Mouse (Mus musculus): ENCODE measurements around the gene Apoc2. TPM values are rescaled to one million over a fixed set of nuclear protein-coding genes. Genes with fewer than 3 reads are reported as not detected.

Gene Apoc2
- polyA plus RNA-seq, 1 experiment from 2014 or later: 2.4 TPM

DNA sequence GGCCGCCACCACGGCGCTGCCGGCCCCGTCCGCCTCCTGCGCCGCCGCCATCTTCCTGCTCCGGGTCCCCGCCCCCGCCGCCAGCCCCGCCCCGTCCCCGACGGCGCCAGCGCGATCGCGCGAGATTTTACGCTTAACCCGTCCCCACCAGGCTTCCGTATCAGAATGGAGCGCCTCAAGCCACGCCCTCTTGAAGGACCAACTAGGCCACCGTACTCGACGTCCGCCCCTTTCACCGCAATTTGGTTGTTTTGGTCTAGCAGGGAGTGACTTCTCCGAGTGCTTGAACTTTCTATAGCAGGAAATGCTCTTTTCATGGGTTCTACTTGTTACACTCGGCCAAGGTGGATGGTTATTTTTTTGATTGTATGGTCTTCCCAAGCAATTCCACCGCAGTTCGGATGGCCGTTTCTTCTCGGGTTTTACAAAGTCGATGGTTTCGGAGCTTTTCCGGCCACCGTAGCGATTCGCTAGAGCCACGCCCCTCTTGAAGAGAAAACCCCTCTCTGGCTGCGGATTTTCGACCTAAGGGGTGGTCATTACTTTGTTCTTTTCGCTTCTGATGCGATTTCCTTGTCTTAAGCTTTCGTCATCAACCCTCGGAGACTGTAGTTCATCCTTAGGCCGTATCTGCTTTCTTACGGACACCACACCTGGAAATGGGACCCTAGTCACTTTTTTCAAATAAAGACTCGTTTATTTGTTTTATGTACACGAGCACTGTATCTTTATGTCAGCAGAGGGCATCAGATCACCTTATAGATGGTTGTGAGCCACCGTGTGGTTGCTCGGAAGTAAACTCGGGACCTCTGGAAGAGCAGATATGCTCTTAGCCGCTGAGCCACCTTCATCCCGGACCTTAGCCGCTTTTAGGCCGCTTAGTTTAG is 12.5 kb downstream of the Apoc2 start, which contains the start of gene Clptm1:
TSS of gene Clptm1 (minus strand) at position 79 of the 887 bp plus-strand sequence.
- peak; percentile 72 for TF ChIP-seq CTCF (IDR thresholded peaks at IDR 0.05; ENCODE audit: low read depth)
- WGBS: 1% methylated on average over 59 of the region's 63 CpGs
- H3K9ac ChIP-seq (ENCODE audit: low read depth, low read length): peak within 1 kb of the TSS; percentile 98

DNA sequence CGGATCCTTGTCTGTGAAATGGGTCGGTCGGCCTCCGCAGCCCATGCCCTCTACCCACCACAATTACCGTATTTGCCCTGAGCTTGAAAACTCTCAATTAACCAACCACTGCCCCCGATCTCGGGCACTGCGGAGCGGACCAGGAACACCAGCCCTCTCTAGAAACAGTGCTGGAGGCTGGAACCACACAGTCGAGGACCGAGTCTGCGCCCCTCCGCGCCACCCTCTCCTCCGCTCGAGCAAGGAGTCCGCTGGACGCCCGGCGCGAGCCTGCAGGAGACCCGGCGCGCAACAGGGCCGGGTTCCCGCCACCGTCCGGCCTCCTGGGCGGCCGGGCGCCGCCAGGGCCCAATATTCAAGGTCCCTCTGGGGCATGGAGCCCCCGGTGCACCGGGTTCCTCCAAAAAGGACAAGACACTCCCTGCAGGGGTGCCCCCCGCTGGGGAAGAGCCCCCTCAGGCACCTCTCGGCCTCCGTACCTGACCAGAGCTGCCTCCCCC is 13.2 kb downstream of the Apoc2 start:
- H3K4me3 ChIP-seq (replicated peaks; ENCODE audit: low read depth, low read length): peak overlapping the region; percentile 100
- no peak for ATAC-seq (replicated peaks; ENCODE audit: low FRiP score, low read depth)
- under 1% methylated on average over 34 of the region's 37 CpGs for WGBS
- peak overlapping the region; percentile 98 for H3K9ac ChIP-seq (ENCODE audit: low read depth, low read length)
- no peaks in the 10 kb centered on the region for H3K27me3 ChIP-seq (ENCODE audit: insufficient read depth, low read length)
- peak overlapping the region; percentile 91 for H3K4me2 ChIP-seq (ENCODE audit: low read length)
- no peak for TF ChIP-seq CTCF (IDR thresholded peaks at IDR 0.05; ENCODE audit: low read depth)
- H3K4me1 ChIP-seq (replicated peaks; ENCODE audit: insufficient read depth, low read length): peaks cover 13% of the 10 kb centered on the region
- H3K36me3 ChIP-seq (ENCODE audit: insufficient read depth, low read length): peaks cover 4% of the 10 kb centered on the region
- no peak for DNase-seq (ENCODE audit: low spot score)
- peak overlapping the region; percentile 83 for H3K27ac ChIP-seq
- H3K9me3 ChIP-seq (replicated peaks; ENCODE audit: low read length): no peaks in the 10 kb centered on the region

More for the DNA sequence above, 12.5 kb downstream of the Apoc2 start, which contains the start of gene Clptm1:
- peak within 1 kb of the TSS; percentile 100 for H3K4me3 ChIP-seq (replicated peaks; ENCODE audit: low read depth, low read length)
- peak; percentile 90 for ATAC-seq (replicated peaks; ENCODE audit: low FRiP score, low read depth)
- H3K9me3 ChIP-seq (replicated peaks; ENCODE audit: low read length): no peaks in the 10 kb centered on the region
- DNase-seq (ENCODE audit: low spot score): peak; percentile 99
- H3K4me2 ChIP-seq (ENCODE audit: low read length): peak within 1 kb of the TSS; percentile 91
- H3K36me3 ChIP-seq (ENCODE audit: insufficient read depth, low read length): peaks cover 4% of the 10 kb centered on the region
- H3K27me3 ChIP-seq (ENCODE audit: insufficient read depth, low read length): no peaks in the 10 kb centered on the region
- peak within 1 kb of the TSS; percentile 97 for H3K27ac ChIP-seq
- peaks cover 13% of the 10 kb centered on the region for H3K4me1 ChIP-seq (replicated peaks; ENCODE audit: insufficient read depth, low read length)

DNA sequence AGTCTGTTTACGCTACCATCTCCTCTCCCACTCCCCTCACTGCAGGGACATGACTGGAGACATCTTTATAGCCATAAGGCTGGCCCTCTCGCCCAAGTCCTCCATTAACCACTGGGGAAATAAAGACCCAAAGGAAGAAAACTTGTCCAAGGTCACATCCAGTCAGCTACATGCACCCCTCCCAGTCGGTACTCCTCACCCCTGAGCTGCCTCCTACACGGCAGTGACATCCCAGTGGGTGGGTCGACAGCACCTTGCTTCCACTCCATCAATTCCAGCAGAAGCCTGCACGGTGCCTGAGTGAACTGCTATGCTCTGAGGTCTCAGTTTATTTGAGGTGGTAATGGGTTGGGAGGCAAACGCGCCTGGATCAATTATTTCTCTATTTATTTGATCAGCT is 13.8 kb downstream of the Apoc2 start:
- WGBS: 7% methylated on average over 8 of the region's 8 CpGs
- peak overlapping the region; percentile 98 for H3K9ac ChIP-seq (ENCODE audit: low read depth, low read length)

DNA sequence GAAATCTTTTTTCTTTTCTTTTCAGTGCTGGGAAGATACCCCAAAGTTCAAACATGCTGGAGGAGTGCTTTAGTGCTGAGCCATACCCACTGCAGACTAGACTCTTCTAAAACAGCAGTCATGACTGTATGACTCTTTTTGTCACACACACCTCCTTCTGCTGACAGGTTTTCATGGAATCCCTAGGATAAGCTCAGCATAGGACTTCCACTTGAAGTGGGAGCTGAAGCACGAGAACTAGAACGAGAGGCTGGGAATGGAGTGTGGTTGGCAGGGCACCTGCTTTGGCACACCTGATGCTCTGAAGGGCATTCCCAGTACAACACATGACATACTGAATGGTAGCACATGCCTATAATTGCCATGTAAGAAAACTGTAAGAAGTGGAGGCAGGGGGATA is 25.1 kb downstream of the Apoc2 start:
- no peak overlapping the region for H3K4me2 ChIP-seq (ENCODE audit: low read length)

More for the DNA sequence above, 13.8 kb downstream of the Apoc2 start:
- peaks cover 4% of the 10 kb centered on the region for H3K36me3 ChIP-seq (ENCODE audit: insufficient read depth, low read length)
- no peaks in the 10 kb centered on the region for H3K27me3 ChIP-seq (ENCODE audit: insufficient read depth, low read length)
- DNase-seq (ENCODE audit: low spot score) (no peak), ATAC-seq (replicated peaks; ENCODE audit: low FRiP score, low read depth) (no peak)
- peaks cover 8% of the 10 kb centered on the region for H3K4me1 ChIP-seq (replicated peaks; ENCODE audit: insufficient read depth, low read length)
- peak overlapping the region; percentile 83; the same call in 1 of the 2 replicates for H3K27ac ChIP-seq
- H3K4me3 ChIP-seq (replicated peaks; ENCODE audit: low read depth, low read length): peak overlapping the region; percentile 100
- TF ChIP-seq CTCF (IDR thresholded peaks at IDR 0.05; ENCODE audit: low read depth): no peak
- H3K9me3 ChIP-seq (replicated peaks; ENCODE audit: low read length): no peaks in the 10 kb centered on the region
- H3K4me2 ChIP-seq (ENCODE audit: low read length): peak overlapping the region; percentile 91

DNA sequence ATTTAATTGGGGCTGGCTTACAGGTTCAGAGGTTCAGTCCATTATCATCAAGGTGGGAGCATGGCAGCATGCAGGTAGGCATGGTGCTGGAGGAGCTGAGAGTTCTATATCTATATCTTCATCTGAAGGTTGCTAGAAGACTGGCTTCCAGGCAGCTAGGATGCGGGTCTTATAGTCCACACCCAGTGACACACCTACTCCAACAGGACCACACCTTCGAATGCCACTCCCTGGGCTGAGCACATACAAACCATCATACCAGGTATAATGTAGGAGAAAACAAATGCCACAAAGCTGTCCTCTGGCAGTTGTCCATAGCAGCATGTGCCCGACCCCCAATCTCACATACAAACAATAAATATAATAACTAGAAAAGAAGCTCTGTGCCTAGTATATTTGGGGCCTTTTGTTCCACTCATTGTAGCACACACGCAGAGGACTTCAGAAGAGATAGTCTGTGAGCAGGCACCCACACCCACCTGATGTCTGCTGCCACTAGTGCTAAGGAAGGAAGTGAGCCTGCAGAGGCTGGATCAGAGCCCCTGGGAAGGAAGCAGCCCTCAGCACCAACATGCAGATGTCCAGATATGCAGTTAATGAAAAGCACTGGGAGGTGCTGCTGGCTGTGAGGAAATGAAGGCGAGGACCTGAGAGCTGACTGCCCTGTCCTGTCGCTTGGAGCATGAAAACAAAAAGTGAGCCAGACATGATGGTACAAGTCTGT is 26.5 kb downstream of the Apoc2 start:
- no peak overlapping the region for H3K4me3 ChIP-seq (replicated peaks; ENCODE audit: low read depth, low read length)
- peaks cover 52% of the 10 kb centered on the region for H3K36me3 ChIP-seq (ENCODE audit: insufficient read depth, low read length)
- H3K27ac ChIP-seq: no peak overlapping the region
- WGBS: 83% methylated on average over 6 of the region's 6 CpGs
- ATAC-seq (replicated peaks; ENCODE audit: low FRiP score, low read depth) (no peak), DNase-seq (ENCODE audit: low spot score) (no peak)
- no peak for TF ChIP-seq CTCF (IDR thresholded peaks at IDR 0.05; ENCODE audit: low read depth)
- H3K9ac ChIP-seq (ENCODE audit: low read depth, low read length): no peak overlapping the region
- H3K27me3 ChIP-seq (ENCODE audit: insufficient read depth, low read length): no peaks in the 10 kb centered on the region
- no peaks in the 10 kb centered on the region for H3K4me1 ChIP-seq (replicated peaks; ENCODE audit: insufficient read depth, low read length)
- no peak overlapping the region for H3K4me2 ChIP-seq (ENCODE audit: low read length)
- no peaks in the 10 kb centered on the region for H3K9me3 ChIP-seq (replicated peaks; ENCODE audit: low read length)

More for the DNA sequence above, 25.1 kb downstream of the Apoc2 start:
- no peak for TF ChIP-seq CTCF (IDR thresholded peaks at IDR 0.05; ENCODE audit: low read depth)
- WGBS: 93% methylated on average over 2 of the region's 2 CpGs
- H3K9ac ChIP-seq (ENCODE audit: low read depth, low read length): no peak overlapping the region
- peaks cover 48% of the 10 kb centered on the region for H3K36me3 ChIP-seq (ENCODE audit: insufficient read depth, low read length)
- ATAC-seq (replicated peaks; ENCODE audit: low FRiP score, low read depth) (no peak), DNase-seq (ENCODE audit: low spot score) (no peak)
- H3K27ac ChIP-seq: no peak overlapping the region
- H3K4me3 ChIP-seq (replicated peaks; ENCODE audit: low read depth, low read length): no peak overlapping the region
- no peaks in the 10 kb centered on the region for H3K9me3 ChIP-seq (replicated peaks; ENCODE audit: low read length)
- H3K4me1 ChIP-seq (replicated peaks; ENCODE audit: insufficient read depth, low read length): no peaks in the 10 kb centered on the region
- no peaks in the 10 kb centered on the region for H3K27me3 ChIP-seq (ENCODE audit: insufficient read depth, low read length)

DNA sequence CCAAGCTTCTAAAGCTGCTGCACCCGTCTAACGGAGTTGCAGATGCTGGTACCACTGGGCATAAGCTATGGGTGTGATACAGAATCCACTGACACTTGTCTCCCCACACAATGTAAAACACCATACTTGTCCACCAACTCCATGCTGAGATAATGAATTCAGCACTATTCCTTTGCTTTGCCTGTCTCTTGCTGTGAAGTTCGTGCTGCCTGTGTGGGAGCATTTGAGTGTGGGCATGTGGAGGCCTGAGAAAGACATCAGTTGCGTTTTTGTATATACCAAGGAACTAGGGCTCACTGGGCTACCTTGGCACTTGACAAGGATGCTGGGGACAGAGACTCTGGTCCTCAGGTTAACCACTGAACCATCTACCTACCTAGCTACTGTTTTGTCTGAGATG is 36.5 kb downstream of the Apoc2 start:
- Histone ChIP-seq H3K9ac (ENCODE audit: low read depth, low read length) (no peak overlapping the region), H3K4me1 (replicated peaks; ENCODE audit: insufficient read depth, low read length) (no peaks in the 10 kb centered on the region), H3K36me3 (ENCODE audit: insufficient read depth, low read length) (peaks cover 82% of the 10 kb centered on the region), H3K27me3 (ENCODE audit: insufficient read depth, low read length) (no peaks in the 10 kb centered on the region), H3K4me2 (ENCODE audit: low read length) (no peak overlapping the region), H3K27ac (no peak overlapping the region), H3K4me3 (replicated peaks; ENCODE audit: low read depth, low read length) (no peak overlapping the region), H3K9me3 (replicated peaks; ENCODE audit: low read length) (no peaks in the 10 kb centered on the region)
- DNase-seq (ENCODE audit: low spot score): no peak
- no peak for TF ChIP-seq CTCF (IDR thresholded peaks at IDR 0.05; ENCODE audit: low read depth)
- 97% methylated on average over 4 of the region's 4 CpGs for WGBS
- ATAC-seq (replicated peaks; ENCODE audit: low FRiP score, low read depth): no peak
